Mouse (Mus musculus) C2C12 (cell line): ENCODE data around the gene Teddm1a.

Source experiments
- CTCF ChIP-seq: IDR thresholded peaks from one replicate; pipeline ENCODE4 v1.5.1; 2011; ENCODE audit not compliant: control insufficient read depth, insufficient read depth, insufficient read length
- MAX ChIP-seq: IDR thresholded peaks from one replicate; pipeline ENCODE4 v1.6.1; 2011; ENCODE audit warnings: mild to moderate bottlenecking, control low read depth
- MYOD1 ChIP-seq: IDR thresholded peaks from one replicate; pipeline ENCODE4 v1.6.1; 2011; ENCODE audit warnings: low read depth; ENCODE audit not compliant: control insufficient read depth, insufficient read length
- USF1 ChIP-seq: IDR thresholded peaks from one replicate; pipeline ENCODE4 v1.6.1; 2011; ENCODE audit warnings: low read depth, mild to moderate bottlenecking, control low read depth, moderate library complexity

DNA sequence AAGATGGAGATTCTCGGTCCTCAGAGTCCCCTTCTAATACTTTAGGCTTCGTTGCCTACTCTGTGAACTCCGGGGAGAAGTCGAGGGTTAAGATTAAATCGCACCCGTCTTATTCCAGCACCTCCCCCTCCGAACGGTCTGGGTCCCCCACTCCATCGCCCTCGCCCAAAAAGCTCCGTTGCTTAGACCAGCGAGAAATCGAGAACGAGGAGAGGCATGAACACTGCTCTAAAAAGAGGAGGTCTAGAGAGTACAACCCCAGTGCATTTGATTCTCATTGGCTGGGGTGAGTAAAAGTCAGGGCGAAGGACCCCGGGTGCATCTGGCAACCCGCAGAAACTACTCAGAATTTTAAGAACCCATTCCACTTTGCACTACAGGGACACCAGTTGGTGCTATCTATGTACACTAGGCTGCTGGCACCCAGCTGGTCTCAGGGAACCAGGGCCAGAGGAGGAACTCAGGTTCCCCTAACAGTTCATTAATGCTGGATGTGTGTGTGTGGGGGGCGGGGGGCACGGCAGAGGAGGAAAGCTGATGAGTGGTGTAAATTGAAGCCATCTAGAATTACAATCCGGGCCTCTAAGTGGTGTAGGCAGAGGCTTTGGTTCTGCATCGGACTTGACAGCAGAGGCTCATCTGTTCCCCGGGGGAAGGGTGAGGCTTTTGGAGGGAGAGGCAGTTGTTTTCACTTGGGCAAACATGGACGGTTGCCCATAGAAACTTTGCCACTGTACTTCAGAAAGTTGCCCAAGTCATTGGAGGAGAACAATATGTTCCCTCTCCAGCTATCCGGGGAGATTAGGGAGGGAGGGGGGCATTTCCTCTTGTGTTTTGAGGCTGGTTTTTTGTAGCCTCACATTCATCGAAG lies 9.6 kb downstream of the Teddm1a start:
- TF ChIP-seq MYOD1 = no peak
- TF ChIP-seq CTCF = no peak
- TF ChIP-seq MAX = no peak
- TF ChIP-seq USF1 = no peak
